Mouse (Mus musculus) cerebellum, postnatal 25 days (tissue): ENCODE data around the gene Ccnc.

ENCODE experiments used
- DNase-seq, 2 experiments: peaks; one replicate each; pipeline ENCODE4 v3.0.0; 2021; ENCODE audit warnings: mixed read lengths in 2 of 2

The Ccnc gene

DNA sequence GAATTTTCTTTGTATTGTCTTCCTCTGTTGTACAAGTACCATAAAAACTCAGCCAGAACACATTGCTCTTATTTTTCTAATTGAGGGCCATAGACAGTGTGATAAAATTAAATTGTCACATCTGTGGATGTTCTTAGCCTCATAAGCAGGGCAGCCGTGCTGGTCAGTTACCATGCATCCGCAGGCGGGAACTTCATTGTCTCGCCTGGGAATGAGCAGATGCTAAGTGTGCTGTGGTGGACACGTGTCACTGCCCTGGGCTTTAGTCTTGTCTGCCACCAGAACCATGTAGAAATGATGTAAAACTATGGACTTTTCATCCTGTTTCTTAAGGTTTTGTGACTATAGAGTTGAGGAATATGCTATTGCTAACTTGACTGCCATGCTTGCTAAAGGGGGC lies 79.7 kb downstream of the Ccnc start:
- no peak for DNase-seq
